Mouse (Mus musculus) limb, embryonic 15.5 days (tissue): ENCODE results near the gene Lmx1b. TPM values are rescaled to one million over a fixed set of nuclear protein-coding genes. Genes with fewer than 3 reads are reported as not detected.

Experiments used
- ATAC-seq: fragments of 200-750 bp; cut with Nextera tagmentation; 2 replicates; pipeline ENCODE4 v1.8.0; 2017; ENCODE audit warnings: low read depth, moderate TSS enrichment; ENCODE audit not compliant: insufficient number of reproducible peaks, low FRiP score, low TSS enrichment
- H3K27ac ChIP-seq: fragments of 300-500 bp; sonication (generic); 2 replicates; pipeline ENCODE4 v1.5.1; 2015; ENCODE audit warnings: moderate library complexity, mild to moderate bottlenecking, inconsistent platforms
- H3K27me3 ChIP-seq: fragments of 300-500 bp; sonication (generic); 2 replicates; pipeline ENCODE4 v1.6.1; 2015; ENCODE audit warnings: inconsistent platforms
- H3K36me3 ChIP-seq: fragments of 300-500 bp; sonication (generic); 2 replicates; pipeline ENCODE4 v1.6.1; 2015; ENCODE audit warnings: inconsistent platforms
- H3K4me1 ChIP-seq: fragments of 300-500 bp; sonication (generic); 2 replicates; pipeline ENCODE4 v1.6.1; 2015; ENCODE audit warnings: inconsistent platforms
- H3K4me2 ChIP-seq: fragments of 300-500 bp; sonication (generic); 2 replicates; pipeline ENCODE4 v1.6.1; 2015; ENCODE audit warnings: mild to moderate bottlenecking, inconsistent platforms
- H3K4me3 ChIP-seq: fragments of 300-500 bp; sonication (generic); 2 replicates; pipeline ENCODE4 v1.5.1; 2015; ENCODE audit warnings: mild to moderate bottlenecking, inconsistent platforms
- H3K9ac ChIP-seq: fragments of 300-500 bp; sonication (generic); 2 replicates; pipeline ENCODE4 v1.6.1; 2015; ENCODE audit warnings: inconsistent platforms
- H3K9me3 ChIP-seq: fragments of 300-500 bp; sonication (generic); 2 replicates; pipeline ENCODE4 v1.6.1; 2016; ENCODE audit warnings: inconsistent platforms
- WGBS: fragments of 180-500 bp; shearing (Covaris S2); methylation state at CpG from one replicate; pipeline ENCODE4 v1.1.7; 2015; 5-methylcytosine and 5-hydroxymethylcytosine counted together
- polyA plus RNA-seq: library from polyadenylated mRNA; unstranded; fragments of >200 nt; fragmentation: Nextera tagmentation; extraction: Ambion mirVana; gene quantifications from 2 replicates; pipeline ENCODE4 v1.2.1, GENCODE M21; 2015

The Lmx1b gene
- polyA plus RNA-seq, 1 experiment from 2014 or later = 4.1 TPM

GRCm38 (mm10) chr2:33626262-33627057, 13.9 kb downstream of the Lmx1b start:
- Histone ChIP-seq H3K27ac (peak overlapping the region; percentile 9; the same call in 1 of the 2 replicates), H3K36me3 (no peaks in the 10 kb centered on the region), H3K4me2 (no peak overlapping the region), H3K4me3 (no peak overlapping the region), H3K4me1 (peaks cover 67% of the 10 kb centered on the region), H3K9me3 (no peaks in the 10 kb centered on the region), H3K9ac (no peak overlapping the region), H3K27me3 (peaks cover 59% of the 10 kb centered on the region)
- no peak for ATAC-seq
- WGBS = 21% methylated on average over 16 of the region's 16 CpGs

GRCm38 (mm10) chr2:33617670-33618069, 22.6 kb downstream of the Lmx1b start:
- Histone ChIP-seq H3K27me3 (peaks cover 60% of the 10 kb centered on the region), H3K27ac (no peak overlapping the region), H3K9me3 (no peaks in the 10 kb centered on the region), H3K36me3 (no peaks in the 10 kb centered on the region), H3K4me2 (no peak overlapping the region), H3K4me3 (no peak overlapping the region), H3K4me1 (peaks cover 33% of the 10 kb centered on the region), H3K9ac (no peak overlapping the region)
- ATAC-seq = peak; percentile 10; the same call in 1 of the 2 replicates
- WGBS = 65% methylated on average over 9 of the region's 9 CpGs

GRCm38 (mm10) chr2:33616411-33616843, 23.9 kb downstream of the Lmx1b start:
- Histone ChIP-seq H3K4me1 (peaks cover 33% of the 10 kb centered on the region), H3K4me2 (peak overlapping the region; percentile 63), H3K9ac (no peak overlapping the region), H3K27ac (no peak overlapping the region), H3K4me3 (peak overlapping the region; percentile 34), H3K9me3 (no peaks in the 10 kb centered on the region), H3K27me3 (peaks cover 58% of the 10 kb centered on the region), H3K36me3 (no peaks in the 10 kb centered on the region)
- no peak for ATAC-seq
- WGBS = 1% methylated on average over 30 of the region's 30 CpGs

GRCm38 (mm10) chr2:33615843-33616344, 24.4 kb downstream of the Lmx1b start:
- H3K36me3 ChIP-seq = no peaks in the 10 kb centered on the region
- peak overlapping the region; percentile 63 for H3K4me2 ChIP-seq
- peak overlapping the region; percentile 34 for H3K4me3 ChIP-seq
- peaks cover 58% of the 10 kb centered on the region for H3K27me3 ChIP-seq
- H3K27ac ChIP-seq = no peak overlapping the region
- ATAC-seq = no peak
- 12% methylated on average over 17 of the region's 17 CpGs for WGBS
- H3K4me1 ChIP-seq = peaks cover 33% of the 10 kb centered on the region
- no peak overlapping the region for H3K9ac ChIP-seq
- no peaks in the 10 kb centered on the region for H3K9me3 ChIP-seq

- peaks cover 36% of the 10 kb centered on the region for H3K4me1 ChIP-seq
- H3K36me3 ChIP-seq = no peaks in the 10 kb centered on the region
- H3K27me3 ChIP-seq = peaks cover 14% of the 10 kb centered on the region; the same call in 1 of the 2 replicates
- no peak overlapping the region for H3K9ac ChIP-seq
- no peak overlapping the region for H3K27ac ChIP-seq
- no peak overlapping the region for H3K4me2 ChIP-seq
- WGBS = 11% methylated on average over 18 of the region's 18 CpGs
- no peak overlapping the region for H3K4me3 ChIP-seq
- no peak for ATAC-seq
- H3K9me3 ChIP-seq = no peaks in the 10 kb centered on the region
Measured at GRCm38 (mm10) chr2:33605487-33606256, 34.6 kb downstream of the Lmx1b start.

GRCm38 (mm10) chr2:33604846-33605486, 35.3 kb downstream of the Lmx1b start:
- Histone ChIP-seq H3K27ac (no peak overlapping the region), H3K9ac (no peak overlapping the region), H3K4me2 (no peak overlapping the region), H3K9me3 (no peaks in the 10 kb centered on the region), H3K27me3 (peaks cover 14% of the 10 kb centered on the region; the same call in 1 of the 2 replicates), H3K4me3 (no peak overlapping the region), H3K36me3 (no peaks in the 10 kb centered on the region), H3K4me1 (peaks cover 36% of the 10 kb centered on the region)
- peak; percentile 14; the same call in 1 of the 2 replicates for ATAC-seq
- WGBS = 18% methylated on average over 7 of the region's 7 CpGs

GRCm38 (mm10) chr2:33600520-33600919, 39.8 kb downstream of the Lmx1b start:
- no peak overlapping the region for H3K27ac ChIP-seq

GRCm38 (mm10) chr2:33597384-33597783, 42.9 kb downstream of the Lmx1b start:
- Histone ChIP-seq H3K4me3 (no peak overlapping the region), H3K36me3 (no peaks in the 10 kb centered on the region), H3K4me2 (no peak overlapping the region), H3K4me1 (peaks cover 35% of the 10 kb centered on the region), H3K27ac (no peak overlapping the region), H3K9me3 (no peaks in the 10 kb centered on the region), H3K9ac (no peak overlapping the region), H3K27me3 (0 out of 2 replicates have a peak, but pooled peaks cover 3% of the 10 kb centered on the region)
- 52% methylated on average over 4 of the region's 4 CpGs for WGBS
- ATAC-seq = no peak

More at GRCm38 (mm10) chr2:33600520-33600919, 39.8 kb downstream of the Lmx1b start:
- Histone ChIP-seq H3K4me1 (peaks cover 22% of the 10 kb centered on the region), H3K4me3 (no peak overlapping the region), H3K36me3 (no peaks in the 10 kb centered on the region), H3K9me3 (no peaks in the 10 kb centered on the region), H3K4me2 (no peak overlapping the region), H3K9ac (no peak overlapping the region), H3K27me3 (0 out of 2 replicates have a peak, but pooled peaks cover 10% of the 10 kb centered on the region)
- WGBS = 62% methylated on average over 6 of the region's 6 CpGs
- no peak for ATAC-seq

GRCm38 (mm10) chr2:33595085-33595423, 45.3 kb downstream of the Lmx1b start:
- Histone ChIP-seq H3K27me3 (0 out of 2 replicates have a peak, but pooled peaks cover 3% of the 10 kb centered on the region), H3K36me3 (no peaks in the 10 kb centered on the region), H3K4me2 (no peak overlapping the region), H3K9me3 (no peaks in the 10 kb centered on the region), H3K9ac (no peak overlapping the region), H3K4me1 (peaks cover 48% of the 10 kb centered on the region), H3K4me3 (no peak overlapping the region), H3K27ac (peak overlapping the region; percentile 28)
- WGBS = 14% methylated on average over 7 of the region's 7 CpGs
- no peak for ATAC-seq

GRCm38 (mm10) chr2:33594181-33595084, 45.9 kb downstream of the Lmx1b start:
- Histone ChIP-seq H3K36me3 (no peaks in the 10 kb centered on the region), H3K4me1 (peaks cover 48% of the 10 kb centered on the region), H3K9me3 (no peaks in the 10 kb centered on the region), H3K9ac (no peak overlapping the region), H3K4me2 (no peak overlapping the region), H3K27me3 (0 out of 2 replicates have a peak, but pooled peaks cover 2% of the 10 kb centered on the region), H3K4me3 (no peak overlapping the region), H3K27ac (peak overlapping the region; percentile 33)
- peak; percentile 37; the same call in 1 of the 2 replicates for ATAC-seq
- WGBS = 43% methylated on average over 9 of the region's 9 CpGs
